Mouse (Mus musculus): ENCODE measurements at regions not wholly inside any gene's neighbourhood (a gene's known extent, or its start where the extent isn't known, plus 50 kb on each side); places are given as distances from the start of the nearest gene placed in this dataset.
A peak's percentile ranks its signal among the peaks of the same experiment; 100 is the strongest.
"Not testable (repeated sequence)": the region's sequence is repeated elsewhere in the genome, so short reads cannot be mapped to it uniquely, and the experiment has no call there.

DNA sequence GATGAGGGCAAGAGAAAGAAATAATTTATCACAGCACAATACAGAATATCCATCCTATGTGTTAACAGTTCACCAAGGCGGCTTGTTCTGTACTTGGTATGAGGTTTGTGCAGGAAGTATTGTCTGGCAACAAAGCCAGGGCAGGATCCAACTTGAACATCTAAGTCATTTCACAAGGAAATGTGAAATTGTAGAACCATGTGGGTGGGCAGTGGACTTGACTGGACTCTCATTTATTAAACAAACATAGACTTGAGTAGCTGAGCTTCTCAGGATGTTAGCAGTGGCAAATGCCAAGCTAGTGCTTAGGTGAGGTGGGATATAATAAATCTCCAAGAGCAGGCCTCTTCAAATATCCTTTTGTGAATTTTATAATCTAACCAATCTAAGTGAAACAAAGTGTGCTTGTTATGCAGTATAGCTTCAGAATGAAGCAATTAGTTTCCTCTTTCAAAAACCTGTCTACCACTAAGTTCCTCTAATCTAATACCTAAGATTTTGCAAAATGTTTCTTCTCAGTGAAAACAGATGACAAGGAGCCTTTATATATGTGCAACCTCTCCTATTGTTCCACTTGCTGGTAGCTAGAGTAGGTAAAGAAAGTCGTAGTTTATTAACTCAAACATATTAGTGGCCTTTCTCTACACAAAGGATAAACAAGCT lies 694.4 kb downstream of the Crisp4 start:
- no peak overlapping the region for H3K4me3 ChIP-seq
- 48% methylated on average over 2 of the region's 2 CpGs for WGBS
- H3K27ac ChIP-seq, result peak overlapping the region; percentile 13; the same call in 1 of the 2 replicates
- no peaks in the 10 kb centered on the region for H3K4me1 ChIP-seq (ENCODE audit: control insufficient read depth, insufficient read depth, low read length)
- 0 out of 2 replicates have a peak, but pooled peaks cover 2% of the 10 kb centered on the region for H3K36me3 ChIP-seq (ENCODE audit: control insufficient read depth, insufficient read depth, low read length)
- H3K9ac ChIP-seq (ENCODE audit: low read depth, low read length), result no peak overlapping the region
- no peak for TF ChIP-seq EP300 (IDR thresholded peaks at IDR 0.05; ENCODE audit: insufficient read depth, low read depth, low read length)
- no peak for TF ChIP-seq CTCF (IDR thresholded peaks at IDR 0.05)
- no peak for TF ChIP-seq POLR2A (IDR thresholded peaks at IDR 0.05; ENCODE audit: insufficient read depth, low read depth, low read length)
- DNase-seq, result no peak
- intact Hi-C loops (cut with DNase I), result no loop called here
- H3K79me2 ChIP-seq (replicated peaks; ENCODE audit: control insufficient read depth, insufficient read depth, low read length), result no peaks in the 10 kb centered on the region
- no peaks in the 10 kb centered on the region for H3K27me3 ChIP-seq (ENCODE audit: control insufficient read depth, insufficient read depth, low read length)

DNA sequence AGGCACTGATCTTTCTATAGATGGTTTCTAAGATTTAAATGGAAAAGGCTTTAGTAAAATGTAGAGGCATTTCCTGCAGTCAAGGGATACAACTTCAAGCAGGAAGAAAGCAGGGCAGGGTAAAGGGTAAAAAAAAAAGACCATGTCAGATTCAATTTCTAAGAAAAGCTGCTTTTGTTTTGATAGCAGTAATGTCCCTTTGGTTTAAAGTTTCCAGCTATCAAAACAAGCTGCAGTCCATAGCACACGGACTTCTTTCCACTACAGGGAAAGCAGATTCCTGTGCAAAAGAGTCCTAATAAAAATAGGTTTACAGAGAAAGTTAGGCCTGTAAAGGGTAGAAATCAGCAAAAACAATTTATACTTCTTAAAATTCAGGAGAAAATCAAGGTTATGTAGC lies 695.0 kb downstream of the Crisp4 start:
- intact Hi-C loops (cut with DNase I), result no loop called here
- DNase-seq, result no peak
- WGBS, result 21% methylated on average over 1 of the region's 1 CpGs
- H3K79me2 ChIP-seq (replicated peaks; ENCODE audit: control insufficient read depth, insufficient read depth, low read length), result no peaks in the 10 kb centered on the region
- TF ChIP-seq EP300 (IDR thresholded peaks at IDR 0.05; ENCODE audit: insufficient read depth, low read depth, low read length) (no peak), POLR2A (IDR thresholded peaks at IDR 0.05; ENCODE audit: insufficient read depth, low read depth, low read length) (no peak), CTCF (IDR thresholded peaks at IDR 0.05) (no peak)
- H3K4me3 ChIP-seq, result no peak overlapping the region
- no peak overlapping the region; the same call in 1 of the 2 replicates for H3K27ac ChIP-seq
- no peaks in the 10 kb centered on the region for H3K27me3 ChIP-seq (ENCODE audit: control insufficient read depth, insufficient read depth, low read length)
- 0 out of 2 replicates have a peak, but pooled peaks cover 2% of the 10 kb centered on the region for H3K36me3 ChIP-seq (ENCODE audit: control insufficient read depth, insufficient read depth, low read length)
- H3K9ac ChIP-seq (ENCODE audit: low read depth, low read length), result no peak overlapping the region
- no peaks in the 10 kb centered on the region for H3K4me1 ChIP-seq (ENCODE audit: control insufficient read depth, insufficient read depth, low read length)

DNA sequence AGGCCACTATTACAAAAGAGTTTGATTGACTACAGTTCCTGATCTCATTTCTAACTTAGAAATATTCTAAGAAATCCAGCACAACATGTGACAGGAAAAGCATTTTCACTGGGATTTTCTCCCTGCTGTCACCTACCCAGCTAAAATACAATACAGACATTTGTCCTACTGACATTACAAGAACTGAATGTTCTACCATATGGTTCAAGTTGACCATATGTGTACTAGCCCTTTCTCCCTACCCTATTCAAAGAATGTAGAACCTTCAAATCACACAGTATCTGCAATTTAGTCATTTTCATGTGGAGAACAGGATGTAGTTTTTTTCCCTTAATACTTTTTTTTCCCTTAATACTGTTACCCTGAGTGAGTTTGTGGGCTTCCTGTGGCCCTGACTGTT lies 695.4 kb downstream of the Crisp4 start:
- H3K27ac ChIP-seq, result peak overlapping the region; percentile 48

DNA sequence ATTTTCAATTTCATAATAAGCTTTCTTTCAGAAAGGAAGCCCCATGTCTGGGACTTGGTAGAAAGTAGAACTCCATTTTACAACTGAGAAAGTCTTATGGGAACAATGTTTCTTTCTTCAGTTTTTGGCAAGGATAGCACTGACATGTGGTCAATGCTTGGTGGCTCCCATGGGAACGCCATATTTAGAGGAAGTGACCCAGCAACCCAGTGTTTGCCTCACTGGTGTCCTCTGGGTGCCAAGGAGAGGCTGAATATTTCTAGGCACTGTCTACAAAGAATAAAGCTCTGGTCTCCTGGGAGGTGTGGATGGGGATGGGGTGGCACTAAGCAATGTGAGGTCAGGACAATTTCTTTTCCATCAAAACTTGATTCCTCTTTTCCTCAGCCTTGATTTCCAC lies 696.4 kb downstream of the Crisp4 start:
- TF ChIP-seq EP300 (IDR thresholded peaks at IDR 0.05; ENCODE audit: insufficient read depth, low read depth, low read length) (no peak), POLR2A (IDR thresholded peaks at IDR 0.05; ENCODE audit: insufficient read depth, low read depth, low read length) (no peak), CTCF (IDR thresholded peaks at IDR 0.05) (no peak)
- H3K4me1 ChIP-seq (ENCODE audit: control insufficient read depth, insufficient read depth, low read length), result no peaks in the 10 kb centered on the region
- H3K27ac ChIP-seq, result peak overlapping the region; percentile 3
- no peaks in the 10 kb centered on the region for H3K27me3 ChIP-seq (ENCODE audit: control insufficient read depth, insufficient read depth, low read length)
- no peaks in the 10 kb centered on the region for H3K79me2 ChIP-seq (replicated peaks; ENCODE audit: control insufficient read depth, insufficient read depth, low read length)
- peak; percentile 4 to 17 for DNase-seq
- 0 out of 2 replicates have a peak, but pooled peaks cover 2% of the 10 kb centered on the region for H3K36me3 ChIP-seq (ENCODE audit: control insufficient read depth, insufficient read depth, low read length)
- H3K4me3 ChIP-seq, result no peak overlapping the region
- intact Hi-C loops (cut with DNase I), result no loop called here
- WGBS, result 50% methylated on average over 1 of the region's 1 CpGs
- H3K9ac ChIP-seq (ENCODE audit: low read depth, low read length), result no peak overlapping the region

More for the DNA sequence above, 695.4 kb downstream of the Crisp4 start:
- 0 out of 2 replicates have a peak, but pooled peaks cover 2% of the 10 kb centered on the region for H3K36me3 ChIP-seq (ENCODE audit: control insufficient read depth, insufficient read depth, low read length)
- H3K4me3 ChIP-seq, result no peak overlapping the region
- TF ChIP-seq CTCF (IDR thresholded peaks at IDR 0.05) (no peak), EP300 (IDR thresholded peaks at IDR 0.05; ENCODE audit: insufficient read depth, low read depth, low read length) (no peak), POLR2A (IDR thresholded peaks at IDR 0.05; ENCODE audit: insufficient read depth, low read depth, low read length) (no peak)
- H3K27me3 ChIP-seq (ENCODE audit: control insufficient read depth, insufficient read depth, low read length), result no peaks in the 10 kb centered on the region
- no peaks in the 10 kb centered on the region for H3K4me1 ChIP-seq (ENCODE audit: control insufficient read depth, insufficient read depth, low read length)
- H3K9ac ChIP-seq (ENCODE audit: low read depth, low read length), result no peak overlapping the region
- no peaks in the 10 kb centered on the region for H3K79me2 ChIP-seq (replicated peaks; ENCODE audit: control insufficient read depth, insufficient read depth, low read length)
- DNase-seq, result no peak
- intact Hi-C loops (cut with DNase I), result no loop called here

DNA sequence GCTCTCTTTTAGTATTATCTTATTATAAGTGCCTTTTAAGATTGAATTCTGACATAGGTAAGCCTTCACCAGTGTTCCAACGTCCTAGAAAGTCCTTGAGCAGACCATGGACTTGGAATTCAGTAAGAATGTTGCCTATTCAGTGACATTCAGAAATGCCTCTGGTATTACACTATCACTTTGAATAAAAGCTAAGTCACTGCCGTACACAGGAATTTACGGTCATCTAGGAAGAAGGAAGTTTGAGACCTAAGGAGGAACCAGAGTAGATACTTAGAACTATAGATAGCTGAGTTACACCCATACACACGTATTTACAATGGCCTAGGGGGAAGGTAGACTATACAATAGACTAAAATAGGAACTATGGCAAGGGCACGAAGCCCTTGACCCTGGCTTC lies 711.6 kb downstream of the Crisp4 start:
- H3K79me2 ChIP-seq (replicated peaks; ENCODE audit: control insufficient read depth, insufficient read depth, low read length); H3K36me3 ChIP-seq (ENCODE audit: control insufficient read depth, insufficient read depth, low read length); intact Hi-C loops (cut with DNase I); DNase-seq; H3K4me1 ChIP-seq (ENCODE audit: control insufficient read depth, insufficient read depth, low read length); H3K27me3 ChIP-seq (ENCODE audit: control insufficient read depth, insufficient read depth, low read length); H3K4me3 ChIP-seq; H3K9ac ChIP-seq (ENCODE audit: low read depth, low read length); H3K27ac ChIP-seq: not testable (repeated sequence)
- 43% methylated on average over 5 of the region's 5 CpGs for WGBS

DNA sequence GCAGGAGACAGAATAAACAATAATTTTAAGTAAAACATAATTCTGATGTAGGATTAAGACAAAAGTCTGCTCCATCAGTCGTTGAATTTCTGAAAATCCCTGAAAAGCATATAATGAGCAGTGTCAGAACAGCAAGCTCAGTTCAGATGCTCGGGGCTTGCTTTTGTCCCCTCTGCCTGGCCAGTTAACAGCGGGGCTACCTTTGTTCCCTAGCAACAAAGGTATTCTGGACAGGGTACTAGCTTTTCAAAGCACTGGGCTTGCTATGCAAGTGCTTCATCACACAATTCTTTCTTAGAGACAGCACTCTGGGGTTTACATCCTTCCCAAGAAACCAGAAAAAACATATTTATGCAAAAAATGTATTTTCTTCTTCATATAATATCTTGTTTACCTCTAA lies 729.7 kb downstream of the Crisp4 start:
- Histone ChIP-seq H3K36me3 (ENCODE audit: control insufficient read depth, insufficient read depth, low read length) (no peaks in the 10 kb centered on the region), H3K27ac (no peak overlapping the region), H3K4me1 (ENCODE audit: control insufficient read depth, insufficient read depth, low read length) (no peaks in the 10 kb centered on the region), H3K9ac (ENCODE audit: low read depth, low read length) (no peak overlapping the region), H3K4me3 (no peak overlapping the region), H3K27me3 (ENCODE audit: control insufficient read depth, insufficient read depth, low read length) (no peaks in the 10 kb centered on the region), H3K79me2 (replicated peaks; ENCODE audit: control insufficient read depth, insufficient read depth, low read length) (no peaks in the 10 kb centered on the region)
- TF ChIP-seq CTCF (IDR thresholded peaks at IDR 0.05) (no peak), EP300 (IDR thresholded peaks at IDR 0.05; ENCODE audit: insufficient read depth, low read depth, low read length) (no peak), POLR2A (IDR thresholded peaks at IDR 0.05; ENCODE audit: insufficient read depth, low read depth, low read length) (no peak)
- DNase-seq, result no peak
- intact Hi-C loops (cut with DNase I), result no loop called here
- 65% methylated on average over 3 of the region's 3 CpGs for WGBS
